Mouse (Mus musculus) liver, adult (tissue): ENCODE data around the gene Eif4enif1.

Experiments
- GATA4 ChIP-seq: IDR thresholded peaks from 2 replicates; pipeline ENCODE4 v1.6.1; 2014; ENCODE audit warnings: mild to moderate bottlenecking, low read length; ENCODE audit not compliant: insufficient replicate concordance

Eif4enif1 gene

GRCm38 (mm10) chr11:3202231-3202701 lies at the start of gene Eif4enif1:
Gene Eif4enif1, plus strand, starts transcription at chr11:3202392.
- no peak for TF ChIP-seq GATA4

- TF ChIP-seq GATA4 = no peak
Measured at GRCm38 (mm10) chr11:3193363-3193762, 8.8 kb upstream of the Eif4enif1 start, which contains the start of gene Sfi1. Gene Sfi1, minus strand, starts transcription at chr11:3193463.

GRCm38 (mm10) chr11:3201326-3202230 lies 614 bp upstream of the Eif4enif1 start:
- TF ChIP-seq GATA4 = no peak

DNA sequence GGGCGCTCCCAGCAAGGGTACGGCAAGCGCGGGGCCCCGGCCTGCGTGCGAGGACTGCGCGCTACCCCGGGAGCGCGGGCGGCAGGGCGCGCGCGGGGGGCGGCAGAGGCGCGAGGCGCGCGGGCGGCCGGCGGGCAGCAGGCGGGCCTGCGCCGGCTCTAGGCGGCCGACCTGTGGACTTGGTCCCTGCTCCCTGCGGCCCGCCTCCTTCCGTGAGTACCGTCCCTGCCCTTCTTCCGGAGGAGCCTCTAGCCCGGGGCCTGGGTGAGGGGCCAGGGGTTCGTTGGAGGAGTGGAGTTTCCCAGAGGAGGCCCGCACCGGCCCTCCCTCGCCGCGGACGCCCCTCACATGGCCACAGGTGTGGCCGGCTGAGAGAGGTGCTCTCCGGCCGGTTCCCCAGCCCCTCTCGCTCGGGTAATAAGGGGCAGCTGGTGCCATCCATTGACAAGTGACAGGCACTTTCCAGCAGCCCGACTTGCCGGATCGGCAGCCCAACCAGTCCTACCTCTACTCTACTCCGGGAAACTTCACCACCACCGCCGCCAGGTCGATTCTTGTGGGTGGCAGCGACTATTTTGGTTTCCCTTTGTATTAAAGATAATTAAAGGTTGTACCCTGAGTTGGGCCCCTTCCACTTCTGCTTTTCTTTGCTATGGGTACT lies 719 bp downstream of the Eif4enif1 start:
- TF ChIP-seq GATA4 = no peak

GRCm38 (mm10) chr11:3203771-3204170 lies 1.6 kb downstream of the Eif4enif1 start:
- no peak for TF ChIP-seq GATA4

GRCm38 (mm10) chr11:3205207-3205606 lies 3.0 kb downstream of the Eif4enif1 start:
- no peak for TF ChIP-seq GATA4

GRCm38 (mm10) chr11:3206783-3207182 lies 4.6 kb downstream of the Eif4enif1 start:
- no peak for TF ChIP-seq GATA4

DNA sequence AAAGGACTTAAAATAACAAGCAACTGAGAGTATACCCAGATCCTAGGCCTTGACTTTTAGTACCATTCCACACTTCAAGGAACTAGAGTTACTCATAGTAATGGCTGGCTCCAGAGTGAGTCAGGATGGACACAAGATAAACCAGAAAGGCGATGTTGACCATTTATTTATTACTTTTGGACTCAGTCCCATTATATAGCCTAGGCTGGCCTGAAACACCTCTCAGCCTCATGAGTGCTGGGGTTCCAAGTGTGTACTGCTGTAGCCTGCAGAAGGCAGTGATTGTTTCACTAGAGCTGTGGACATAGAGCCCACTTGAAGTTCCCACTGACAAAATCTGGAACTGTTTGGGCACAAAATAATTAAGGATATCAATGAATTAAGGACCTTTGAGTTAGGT lies 10.3 kb downstream of the Eif4enif1 start:
- no peak for TF ChIP-seq GATA4

- no peak for TF ChIP-seq GATA4
Measured at GRCm38 (mm10) chr11:3223105-3223504, 20.9 kb downstream of the Eif4enif1 start.

DNA sequence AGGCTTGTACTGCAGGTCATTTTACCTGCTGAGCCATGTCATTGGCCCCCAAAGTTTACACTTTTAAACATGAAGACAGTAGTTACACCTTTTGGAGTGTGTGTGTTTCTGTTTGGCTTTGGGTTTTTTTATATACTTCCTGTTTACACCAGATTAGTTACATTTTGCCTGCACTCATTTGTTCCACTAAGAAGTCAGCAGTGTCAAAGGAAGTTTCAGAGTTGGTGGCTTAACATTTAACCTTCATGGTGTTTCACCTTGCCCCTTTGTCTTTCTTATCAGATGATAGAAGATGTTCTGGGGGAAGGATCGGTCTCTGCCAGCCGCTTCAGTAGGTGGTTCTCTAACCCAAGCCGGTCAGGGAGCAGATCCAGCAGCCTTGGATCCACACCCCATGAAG lies 24.9 kb downstream of the Eif4enif1 start:
- no peak for TF ChIP-seq GATA4

DNA sequence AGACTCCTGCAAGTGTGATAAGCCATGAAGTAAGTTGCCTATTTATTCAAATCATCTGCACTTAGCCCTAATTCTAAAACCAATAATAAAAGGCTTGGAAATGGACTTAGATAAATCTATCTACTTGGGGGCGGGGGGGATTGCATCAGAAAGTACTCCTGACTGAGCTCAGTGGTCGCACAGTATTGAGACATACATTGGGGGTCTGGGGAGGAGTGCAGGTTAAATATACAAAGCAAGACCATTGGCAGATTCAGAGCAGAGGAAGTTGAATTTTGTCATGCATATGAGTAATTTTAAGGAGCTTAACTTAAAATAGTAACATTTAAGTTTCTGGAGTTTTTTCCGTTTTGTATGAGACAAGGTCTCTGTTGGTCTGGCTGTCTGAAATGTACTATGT lies 30.1 kb downstream of the Eif4enif1 start:
- TF ChIP-seq GATA4 = no peak

- TF ChIP-seq GATA4 = no peak
Measured at GRCm38 (mm10) chr11:3233704-3234103, 31.5 kb downstream of the Eif4enif1 start.

DNA sequence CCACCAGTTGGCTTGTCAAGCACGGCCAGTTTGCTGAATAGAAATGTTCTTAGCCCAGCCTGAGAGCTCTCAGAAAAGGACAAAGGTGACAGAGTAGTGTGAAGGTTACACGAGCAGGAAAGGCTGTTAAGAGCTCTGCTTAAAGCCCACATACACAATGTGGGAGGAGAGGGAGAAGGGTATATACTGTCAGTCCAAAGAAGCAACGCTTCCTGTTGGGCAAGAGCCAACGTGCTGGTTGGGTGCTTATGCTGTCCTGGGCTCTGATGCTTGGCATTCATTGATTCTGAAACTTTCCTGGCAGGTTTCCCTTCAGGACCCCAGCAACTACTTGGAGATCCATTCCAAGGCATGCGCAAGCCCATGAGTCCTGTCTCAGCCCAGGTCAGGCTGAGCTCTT lies 33.1 kb downstream of the Eif4enif1 start:
- TF ChIP-seq GATA4 = no peak

DNA sequence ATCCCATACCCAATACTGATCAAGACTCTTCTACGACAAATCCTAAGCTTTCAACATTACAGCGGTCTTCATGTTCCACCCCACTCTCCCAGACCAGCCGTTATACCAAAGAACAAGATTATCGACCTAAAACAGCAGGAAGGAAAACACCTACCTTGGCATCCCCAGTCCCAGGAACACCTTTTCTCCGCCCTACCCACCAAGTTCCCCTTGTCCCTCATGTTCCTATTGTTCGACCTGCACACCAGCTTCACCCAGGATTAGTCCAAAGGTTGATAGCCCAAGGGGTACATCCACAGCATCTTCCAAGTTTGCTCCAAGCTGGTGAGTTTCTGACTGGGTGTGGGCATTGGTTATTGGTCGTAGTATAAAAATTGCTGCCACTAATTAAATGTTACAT lies 40.2 kb downstream of the Eif4enif1 start:
- no peak for TF ChIP-seq GATA4

DNA sequence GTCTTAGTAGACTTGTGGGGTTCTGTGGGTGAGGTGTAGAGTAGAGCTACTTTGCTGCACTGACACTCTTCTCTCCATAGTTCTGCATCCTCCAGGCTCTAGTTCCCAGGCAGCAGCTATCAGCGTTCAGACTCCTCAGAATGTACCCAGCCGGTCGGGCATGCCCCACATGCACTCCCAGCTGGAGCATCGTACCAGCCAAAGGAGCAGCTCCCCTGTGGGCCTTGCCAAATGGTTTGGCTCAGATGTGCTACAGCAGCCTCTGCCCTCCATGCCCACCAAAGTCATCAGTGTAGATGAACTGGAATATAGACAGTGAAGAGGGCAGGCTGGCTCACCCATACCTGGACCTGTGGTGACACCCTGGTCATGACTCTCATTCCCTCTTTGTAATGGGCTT lies 41.6 kb downstream of the Eif4enif1 start:
- no peak for TF ChIP-seq GATA4

DNA sequence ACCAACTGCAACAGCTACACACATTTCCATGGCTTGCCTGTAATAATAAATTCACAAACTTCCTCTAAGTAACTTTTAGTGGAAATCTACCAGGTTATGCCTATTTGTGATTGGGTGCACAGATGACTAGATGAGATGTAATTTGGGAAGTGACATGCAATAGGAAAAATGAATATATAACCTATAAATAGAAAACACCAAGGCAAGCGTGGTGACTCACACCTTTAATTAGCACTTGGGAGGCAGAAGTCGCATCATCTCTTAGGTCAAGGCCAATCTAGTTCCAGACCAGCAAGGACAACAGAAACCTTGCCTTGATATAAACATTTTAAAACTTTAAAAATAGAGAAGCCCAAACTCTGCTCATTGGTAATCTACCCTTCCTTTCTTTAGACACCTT lies 45.2 kb downstream of the Eif4enif1 start:
- TF ChIP-seq GATA4 = no peak
